Mouse (Mus musculus): Measurements from ENCODE around the gene Havcr2. TPM values are rescaled to one million over a fixed set of nuclear protein-coding genes. Genes with fewer than 3 reads are reported as not detected.

Gene Havcr2
- total and polyA plus RNA-seq, 2 experiments from 2014 or later, result 0.32 to 0.44 TPM

DNA sequence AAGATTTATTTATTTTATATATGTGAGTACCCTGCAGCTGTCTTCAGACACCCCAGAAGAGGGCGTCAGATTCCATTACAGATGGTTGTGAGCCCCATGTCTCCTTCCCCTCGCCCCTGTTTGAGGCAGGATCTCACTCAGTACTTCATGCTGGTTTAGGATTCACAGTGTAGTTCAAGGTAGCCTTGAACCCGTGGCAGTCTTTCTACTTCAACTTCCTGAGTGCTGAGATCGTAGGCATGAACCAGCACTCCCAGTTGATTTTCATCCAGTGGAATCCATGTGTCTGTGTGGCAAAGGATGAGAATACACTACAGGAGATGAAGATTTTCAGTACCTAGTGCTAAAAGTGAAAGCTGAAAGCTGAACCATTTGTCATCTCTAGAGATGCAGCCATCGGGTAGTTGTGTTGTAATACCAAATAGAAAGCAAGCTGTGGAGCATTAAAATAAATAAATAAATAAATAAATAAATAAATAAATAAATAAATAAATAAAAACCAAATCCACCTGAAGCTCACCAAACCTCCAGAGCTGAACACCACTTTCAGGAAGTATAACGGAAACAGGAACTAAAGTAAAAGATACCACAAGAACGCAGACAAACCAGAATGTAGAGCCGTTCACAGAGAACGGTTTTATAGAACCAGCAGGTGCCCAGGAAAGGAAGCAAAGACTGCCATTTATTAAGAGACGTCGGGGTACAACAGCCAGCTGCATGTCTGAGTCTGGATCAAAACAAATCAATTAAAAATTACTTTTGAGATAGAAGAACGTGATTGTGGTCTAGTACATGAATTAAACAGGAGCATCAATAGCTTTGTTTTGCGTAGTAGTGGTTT, 6.9 kb upstream of the Havcr2 start:
- ATAC-seq (ENCODE audit: low FRiP score), result no peak

DNA sequence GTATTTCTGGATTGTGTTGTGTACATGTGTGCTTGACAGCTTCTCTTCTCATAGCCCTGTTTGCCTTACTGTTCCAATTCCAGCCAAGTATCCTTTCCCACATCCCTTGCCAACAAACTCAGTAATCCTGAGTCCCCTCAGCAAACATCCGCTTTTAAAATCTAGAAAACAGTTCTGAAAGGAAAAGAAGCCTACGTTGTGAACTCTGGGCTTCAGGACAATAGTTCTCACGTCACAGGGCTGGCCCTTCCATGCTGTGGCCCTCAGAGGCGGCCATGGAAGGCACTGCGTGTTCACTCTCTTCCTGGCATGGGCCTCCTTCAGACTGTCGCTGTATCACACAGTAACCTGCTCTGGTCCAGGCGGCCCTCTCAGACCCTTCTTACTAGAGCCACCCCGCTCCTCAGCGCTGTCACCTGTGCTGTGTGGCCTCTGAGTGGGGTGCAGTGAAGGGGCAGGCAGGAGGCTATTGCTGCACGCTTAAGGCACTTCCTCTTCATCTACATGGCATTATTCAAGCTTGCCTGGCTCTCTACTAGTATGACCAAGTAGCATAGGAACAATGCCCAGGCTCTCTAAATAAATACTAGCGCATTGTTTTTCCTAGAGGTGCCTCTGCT, 5.2 kb upstream of the Havcr2 start:
- no peaks in the 10 kb centered on the region for H3K27me3 ChIP-seq (ENCODE audit: insufficient read depth, low read length)
- H3K4me3 ChIP-seq (ENCODE audit: low read depth, low read length), result no peak overlapping the region
- TF ChIP-seq CTCF (IDR thresholded peaks at IDR 0.05), result no peak
- 80% methylated on average over 11 of the region's 11 CpGs for WGBS
- H3K36me3 ChIP-seq (ENCODE audit: insufficient read depth, low read length), result no peaks in the 10 kb centered on the region
- ATAC-seq (ENCODE audit: low FRiP score) (no peak), DNase-seq (ENCODE audit: low spot score) (no peak)
- no peak overlapping the region for H3K9ac ChIP-seq (replicated peaks; ENCODE audit: low read length, poor library complexity, severe bottlenecking)
- no peak overlapping the region for H3K4me2 ChIP-seq (ENCODE audit: low read depth, low read length, poor library complexity, severe bottlenecking)
- no peaks in the 10 kb centered on the region for H3K4me1 ChIP-seq (ENCODE audit: insufficient read depth, low read length)
- H3K27ac ChIP-seq (ENCODE audit: low read depth, low read length), result no peak overlapping the region
- no peaks in the 10 kb centered on the region for H3K9me3 ChIP-seq (ENCODE audit: low read length)

More for the DNA sequence above, 6.9 kb upstream of the Havcr2 start:
- H3K4me2 ChIP-seq (ENCODE audit: low read depth, low read length, poor library complexity, severe bottlenecking), result no peak overlapping the region
- no peak for TF ChIP-seq CTCF (IDR thresholded peaks at IDR 0.05)
- DNase-seq (ENCODE audit: low spot score), result no peak
- no peaks in the 10 kb centered on the region for H3K27me3 ChIP-seq (ENCODE audit: insufficient read depth, low read length)
- no peak overlapping the region for H3K4me3 ChIP-seq (ENCODE audit: low read depth, low read length)
- 82% methylated on average over 13 of the region's 13 CpGs for WGBS
- H3K9me3 ChIP-seq (ENCODE audit: low read length), result no peaks in the 10 kb centered on the region
- H3K4me1 ChIP-seq (ENCODE audit: insufficient read depth, low read length), result no peaks in the 10 kb centered on the region
- H3K36me3 ChIP-seq (ENCODE audit: insufficient read depth, low read length), result no peaks in the 10 kb centered on the region
- no peak overlapping the region for H3K27ac ChIP-seq (ENCODE audit: low read depth, low read length)
- no peak overlapping the region for H3K9ac ChIP-seq (replicated peaks; ENCODE audit: low read length, poor library complexity, severe bottlenecking)

DNA sequence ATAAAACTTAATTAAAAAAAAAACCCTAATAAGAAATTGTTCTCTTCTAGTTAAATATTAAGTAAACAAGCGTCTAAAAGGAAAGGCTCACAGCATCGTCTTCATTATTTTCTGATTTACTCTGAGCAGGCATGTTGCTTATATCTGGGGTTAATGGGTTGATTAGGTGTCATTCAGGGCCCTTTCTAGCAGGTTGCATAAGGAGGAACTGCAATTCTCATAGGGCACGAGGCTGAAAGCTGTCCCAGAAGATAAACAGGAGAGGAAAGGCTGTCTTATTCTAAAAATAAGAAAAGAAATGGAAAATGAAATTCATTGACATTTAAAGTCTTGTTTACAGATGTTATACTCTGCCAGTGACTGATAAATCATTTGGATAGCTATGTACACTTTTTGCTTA, 5.2 kb downstream of the Havcr2 start:
- Histone ChIP-seq H3K4me2 (ENCODE audit: low read depth, low read length, poor library complexity, severe bottlenecking) (no peak overlapping the region), H3K9ac (replicated peaks; ENCODE audit: low read length, poor library complexity, severe bottlenecking) (no peak overlapping the region), H3K4me1 (ENCODE audit: insufficient read depth, low read length) (no peaks in the 10 kb centered on the region), H3K27ac (ENCODE audit: low read depth, low read length) (no peak overlapping the region), H3K9me3 (ENCODE audit: low read length) (no peaks in the 10 kb centered on the region), H3K36me3 (ENCODE audit: insufficient read depth, low read length) (no peaks in the 10 kb centered on the region), H3K4me3 (ENCODE audit: low read depth, low read length) (no peak overlapping the region), H3K27me3 (ENCODE audit: insufficient read depth, low read length) (no peaks in the 10 kb centered on the region)
- DNase-seq (ENCODE audit: low spot score) (no peak), ATAC-seq (ENCODE audit: low FRiP score) (no peak)
- WGBS, result 89% methylated on average over 3 of the region's 3 CpGs
- no peak for TF ChIP-seq CTCF (IDR thresholded peaks at IDR 0.05)

DNA sequence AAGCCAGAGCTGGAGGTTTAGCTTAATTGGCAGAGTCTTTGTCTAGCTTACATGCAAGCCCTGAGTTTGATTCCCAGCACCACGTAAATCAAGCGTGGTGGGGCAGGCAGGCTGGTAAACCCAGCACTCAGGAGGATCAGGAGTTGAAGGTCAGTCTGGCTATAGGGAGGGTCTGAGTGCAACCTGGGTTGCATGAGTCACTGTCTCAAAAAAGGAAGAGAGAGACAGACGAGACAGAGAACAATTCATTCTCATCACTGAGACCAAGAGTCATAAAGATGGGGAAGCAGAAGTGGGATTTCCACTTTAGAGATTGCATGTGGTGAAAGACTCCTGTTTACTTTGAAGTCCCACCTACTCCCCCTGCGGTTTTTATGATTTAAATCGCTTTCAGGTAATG, 6.6 kb downstream of the Havcr2 start:
- TF ChIP-seq CTCF (IDR thresholded peaks at IDR 0.05), result no peak
- no peak for DNase-seq (ENCODE audit: low spot score)
- Histone ChIP-seq H3K27me3 (ENCODE audit: insufficient read depth, low read length) (no peaks in the 10 kb centered on the region), H3K4me2 (ENCODE audit: low read depth, low read length, poor library complexity, severe bottlenecking) (no peak overlapping the region), H3K9ac (replicated peaks; ENCODE audit: low read length, poor library complexity, severe bottlenecking) (no peak overlapping the region), H3K27ac (ENCODE audit: low read depth, low read length) (no peak overlapping the region), H3K9me3 (ENCODE audit: low read length) (no peaks in the 10 kb centered on the region), H3K36me3 (ENCODE audit: insufficient read depth, low read length) (no peaks in the 10 kb centered on the region), H3K4me1 (ENCODE audit: insufficient read depth, low read length) (no peaks in the 10 kb centered on the region), H3K4me3 (ENCODE audit: low read depth, low read length) (no peak overlapping the region)
- 80% methylated on average over 5 of the region's 5 CpGs for WGBS
- ATAC-seq (ENCODE audit: low FRiP score), result no peak

DNA sequence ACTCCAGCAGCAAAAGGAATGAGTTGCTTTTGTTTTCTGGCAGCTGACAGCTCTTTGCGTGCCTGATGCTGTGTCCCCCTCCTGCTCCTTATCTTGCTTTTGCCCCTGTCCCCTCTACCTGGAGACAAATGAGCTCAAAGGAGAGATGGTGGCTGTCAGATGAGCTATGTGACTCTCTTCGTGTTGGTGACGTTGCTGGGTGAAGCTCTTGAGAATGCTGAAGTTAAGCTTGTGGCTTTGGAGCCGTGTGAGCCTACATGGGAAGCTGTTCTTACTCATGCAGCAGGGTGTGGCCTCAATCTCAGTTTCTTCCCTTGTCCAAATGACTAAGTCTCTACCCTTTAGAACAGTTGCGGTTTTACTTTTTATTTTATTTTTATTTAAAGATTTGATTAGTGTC, 7.2 kb downstream of the Havcr2 start:
- Histone ChIP-seq H3K4me3 (ENCODE audit: low read depth, low read length) (no peak overlapping the region), H3K27me3 (ENCODE audit: insufficient read depth, low read length) (no peaks in the 10 kb centered on the region), H3K4me2 (ENCODE audit: low read depth, low read length, poor library complexity, severe bottlenecking) (no peak overlapping the region), H3K9me3 (ENCODE audit: low read length) (no peaks in the 10 kb centered on the region), H3K9ac (replicated peaks; ENCODE audit: low read length, poor library complexity, severe bottlenecking) (no peak overlapping the region), H3K4me1 (ENCODE audit: insufficient read depth, low read length) (no peaks in the 10 kb centered on the region), H3K36me3 (ENCODE audit: insufficient read depth, low read length) (no peaks in the 10 kb centered on the region), H3K27ac (ENCODE audit: low read depth, low read length) (no peak overlapping the region)
- no peak for TF ChIP-seq CTCF (IDR thresholded peaks at IDR 0.05)
- DNase-seq (ENCODE audit: low spot score), result no peak
- ATAC-seq (ENCODE audit: low FRiP score), result no peak
- 73% methylated on average over 5 of the region's 5 CpGs for WGBS

DNA sequence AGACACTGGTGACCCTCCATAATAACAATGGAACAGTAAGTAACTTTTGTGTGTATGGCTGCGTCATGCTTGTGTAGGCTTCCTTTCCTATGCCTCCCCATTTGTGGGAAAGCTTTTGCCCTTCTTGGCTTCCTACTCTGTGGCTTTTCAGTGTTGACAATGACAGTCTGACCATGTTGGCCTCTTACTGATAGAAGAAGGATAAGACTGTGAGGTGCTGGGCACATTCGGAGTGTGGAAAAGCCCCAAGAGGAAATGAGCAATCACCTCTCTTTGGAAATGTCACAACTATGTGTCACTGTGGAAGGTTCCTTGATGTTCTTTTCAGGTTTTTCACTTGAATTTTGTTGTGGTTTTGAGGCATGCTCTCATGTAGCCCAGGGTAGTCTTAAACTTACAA, 12.1 kb downstream of the Havcr2 start:
- Histone ChIP-seq H3K4me1 (ENCODE audit: insufficient read depth, low read length) (no peaks in the 10 kb centered on the region), H3K9me3 (ENCODE audit: low read length) (no peaks in the 10 kb centered on the region), H3K36me3 (ENCODE audit: insufficient read depth, low read length) (no peaks in the 10 kb centered on the region), H3K27me3 (ENCODE audit: insufficient read depth, low read length) (no peaks in the 10 kb centered on the region), H3K27ac (ENCODE audit: low read depth, low read length) (no peak overlapping the region), H3K4me2 (ENCODE audit: low read depth, low read length, poor library complexity, severe bottlenecking) (no peak overlapping the region), H3K4me3 (ENCODE audit: low read depth, low read length) (no peak overlapping the region), H3K9ac (replicated peaks; ENCODE audit: low read length, poor library complexity, severe bottlenecking) (no peak overlapping the region)
- ATAC-seq (ENCODE audit: low FRiP score) (no peak), DNase-seq (ENCODE audit: low spot score) (no peak)
- no peak for TF ChIP-seq CTCF (IDR thresholded peaks at IDR 0.05)
- 86% methylated on average over 2 of the region's 2 CpGs for WGBS

All from midbrain, postnatal 0 days (tissue).